Mouse (Mus musculus): ENCODE results near the gene St3gal4. TPM values are rescaled to one million over a fixed set of nuclear protein-coding genes. Genes with fewer than 3 reads are reported as not detected.

The St3gal4 gene
- polyA plus RNA-seq, 1 experiment from 2014 or later = 26.5 TPM

GRCm38 (mm10) chr9:35019372-35019771 is 99.7 kb downstream of the St3gal4 start:
- DNase-seq = no peak
- TF ChIP-seq EP300 (IDR thresholded peaks at IDR 0.05; ENCODE audit: low read depth) = no peak
- TF ChIP-seq CTCF (IDR thresholded peaks at IDR 0.05; ENCODE audit: low read depth) = peak; percentile 75
- no peaks in the 10 kb centered on the region for H3K9me3 ChIP-seq (ENCODE audit: low read length)
- no peak overlapping the region for H3K4me2 ChIP-seq (ENCODE audit: low read depth, low read length)
- 0 out of 2 replicates have a peak, but pooled peaks cover 13% of the 10 kb centered on the region for H3K27me3 ChIP-seq (ENCODE audit: insufficient read depth, low read length)
- H3K9ac ChIP-seq (replicated peaks) = no peak overlapping the region
- ATAC-seq = no peak
- H3K4me1 ChIP-seq (ENCODE audit: insufficient read depth) = no peaks in the 10 kb centered on the region
- H3K27ac ChIP-seq (ENCODE audit: low read depth) = no peak overlapping the region
- H3K36me3 ChIP-seq (replicated peaks; ENCODE audit: insufficient read depth, low read length) = no peaks in the 10 kb centered on the region
- WGBS (ENCODE audit: insufficient replicate concordance) = 15% methylated on average over 3 of the region's 3 CpGs
- H3K4me3 ChIP-seq (ENCODE audit: low read depth, low read length) = no peak overlapping the region

DNA sequence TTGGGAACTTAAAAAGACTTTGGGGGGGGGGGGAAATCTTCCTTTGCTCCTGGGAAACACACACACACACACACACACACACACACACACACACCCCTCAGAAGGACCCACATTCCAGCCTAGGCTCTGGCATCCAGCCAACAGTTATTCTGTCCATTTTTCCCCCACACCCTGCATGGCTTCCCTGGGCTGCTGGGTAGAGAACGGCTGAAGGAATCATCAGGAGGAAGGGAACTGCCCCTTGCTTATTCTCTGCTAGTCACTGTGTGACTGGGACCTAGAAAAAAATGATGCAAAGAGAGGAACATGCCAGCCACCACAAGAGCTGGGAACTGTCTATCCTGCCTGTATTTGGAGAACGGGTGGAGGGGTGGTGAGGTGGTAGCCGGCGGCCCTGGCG is 101.0 kb downstream of the St3gal4 start:
- Histone ChIP-seq H3K4me2 (ENCODE audit: low read depth, low read length) (no peak overlapping the region), H3K36me3 (replicated peaks; ENCODE audit: insufficient read depth, low read length) (no peaks in the 10 kb centered on the region), H3K27me3 (ENCODE audit: insufficient read depth, low read length) (0 out of 2 replicates have a peak, but pooled peaks cover 13% of the 10 kb centered on the region), H3K4me3 (ENCODE audit: low read depth, low read length) (no peak overlapping the region), H3K4me1 (ENCODE audit: insufficient read depth) (no peaks in the 10 kb centered on the region), H3K9me3 (ENCODE audit: low read length) (no peaks in the 10 kb centered on the region), H3K9ac (replicated peaks) (no peak overlapping the region), H3K27ac (ENCODE audit: low read depth) (no peak overlapping the region)
- ATAC-seq (no peak), DNase-seq (no peak)
- WGBS (ENCODE audit: insufficient replicate concordance) = 18% methylated on average over 5 of the region's 5 CpGs
- TF ChIP-seq EP300 (IDR thresholded peaks at IDR 0.05; ENCODE audit: low read depth) (no peak), CTCF (IDR thresholded peaks at IDR 0.05; ENCODE audit: low read depth) (no peak)

DNA sequence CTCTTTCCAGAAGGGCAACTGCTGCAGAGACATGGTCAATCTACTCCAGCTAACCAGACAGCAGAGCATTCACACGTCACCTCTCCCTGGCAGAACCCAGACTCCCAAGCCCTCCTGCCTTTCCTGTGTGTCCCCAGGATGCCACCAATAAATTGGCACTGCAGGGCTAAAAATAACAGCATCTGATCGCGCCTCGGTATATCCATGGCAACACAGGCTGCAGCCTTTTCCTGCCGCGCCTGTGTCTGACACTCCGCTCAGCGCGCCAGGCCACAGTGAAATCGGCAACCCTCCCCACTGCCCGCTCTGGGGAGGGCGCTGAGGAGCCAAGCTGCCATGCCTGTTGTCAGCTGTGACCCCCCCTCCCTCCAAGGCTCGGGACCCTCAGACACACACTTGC is 101.5 kb downstream of the St3gal4 start:
- DNase-seq = no peak

GRCm38 (mm10) chr9:35016762-35017161 is 102.3 kb downstream of the St3gal4 start:
- H3K27ac ChIP-seq (ENCODE audit: low read depth) = no peak overlapping the region
- no peak for ATAC-seq
- no peak overlapping the region for H3K4me2 ChIP-seq (ENCODE audit: low read depth, low read length)
- no peaks in the 10 kb centered on the region for H3K36me3 ChIP-seq (replicated peaks; ENCODE audit: insufficient read depth, low read length)
- H3K4me3 ChIP-seq (ENCODE audit: low read depth, low read length) = no peak overlapping the region
- no peak for DNase-seq
- H3K9ac ChIP-seq (replicated peaks) = no peak overlapping the region
- 33% methylated on average over 4 of the region's 4 CpGs for WGBS (ENCODE audit: insufficient replicate concordance)
- H3K27me3 ChIP-seq (ENCODE audit: insufficient read depth, low read length) = 0 out of 2 replicates have a peak, but pooled peaks cover 13% of the 10 kb centered on the region
- H3K9me3 ChIP-seq (ENCODE audit: low read length) = no peaks in the 10 kb centered on the region
- peak; percentile 56 for TF ChIP-seq CTCF (IDR thresholded peaks at IDR 0.05; ENCODE audit: low read depth)
- TF ChIP-seq EP300 (IDR thresholded peaks at IDR 0.05; ENCODE audit: low read depth) = no peak
- H3K4me1 ChIP-seq (ENCODE audit: insufficient read depth) = no peaks in the 10 kb centered on the region

More for the DNA sequence above, 101.5 kb downstream of the St3gal4 start:
- Histone ChIP-seq H3K4me2 (ENCODE audit: low read depth, low read length) (no peak overlapping the region), H3K27me3 (ENCODE audit: insufficient read depth, low read length) (0 out of 2 replicates have a peak, but pooled peaks cover 13% of the 10 kb centered on the region), H3K27ac (ENCODE audit: low read depth) (no peak overlapping the region), H3K9ac (replicated peaks) (no peak overlapping the region), H3K36me3 (replicated peaks; ENCODE audit: insufficient read depth, low read length) (no peaks in the 10 kb centered on the region), H3K9me3 (ENCODE audit: low read length) (no peaks in the 10 kb centered on the region), H3K4me1 (ENCODE audit: insufficient read depth) (no peaks in the 10 kb centered on the region), H3K4me3 (ENCODE audit: low read depth, low read length) (no peak overlapping the region)
- TF ChIP-seq CTCF (IDR thresholded peaks at IDR 0.05; ENCODE audit: low read depth) (no peak), EP300 (IDR thresholded peaks at IDR 0.05; ENCODE audit: low read depth) (no peak)
- WGBS (ENCODE audit: insufficient replicate concordance) = 14% methylated on average over 13 of the region's 13 CpGs
- ATAC-seq = no peak

- Histone ChIP-seq H3K36me3 (replicated peaks; ENCODE audit: insufficient read depth, low read length) (no peaks in the 10 kb centered on the region), H3K4me3 (ENCODE audit: low read depth, low read length) (no peak overlapping the region), H3K4me1 (ENCODE audit: insufficient read depth) (no peaks in the 10 kb centered on the region), H3K27me3 (ENCODE audit: insufficient read depth, low read length) (no peaks in the 10 kb centered on the region), H3K27ac (ENCODE audit: low read depth) (no peak overlapping the region), H3K4me2 (ENCODE audit: low read depth, low read length) (no peak overlapping the region), H3K9ac (replicated peaks) (no peak overlapping the region), H3K9me3 (ENCODE audit: low read length) (no peaks in the 10 kb centered on the region)
- WGBS (ENCODE audit: insufficient replicate concordance) = 72% methylated on average over 14 of the region's 14 CpGs
- DNase-seq (no peak), ATAC-seq (no peak)
- TF ChIP-seq CTCF (IDR thresholded peaks at IDR 0.05; ENCODE audit: low read depth) (no peak), EP300 (IDR thresholded peaks at IDR 0.05; ENCODE audit: low read depth) (no peak)
These were observed 111.2 kb downstream of the St3gal4 start for GRCm38 (mm10) chr9:35007697-35008341.

DNA sequence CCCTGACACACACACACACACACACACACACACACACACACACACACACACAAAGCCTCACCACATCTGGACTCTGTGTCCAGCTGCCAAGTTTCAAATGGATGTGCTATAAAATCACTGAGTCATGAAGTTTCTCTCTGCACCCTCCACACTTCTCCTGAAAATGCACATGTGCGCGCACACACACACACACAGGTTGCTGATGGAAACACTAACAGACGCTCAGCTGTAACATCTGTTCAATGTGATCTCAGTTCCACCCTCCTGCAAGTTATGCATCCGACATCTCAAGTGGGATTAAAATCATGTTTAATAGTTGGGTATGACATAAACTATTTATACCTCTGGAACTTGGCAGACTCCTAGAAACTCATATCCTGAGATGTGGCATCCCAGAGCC is 115.0 kb downstream of the St3gal4 start:
- no peak overlapping the region for H3K27ac ChIP-seq (ENCODE audit: low read depth)
- no peaks in the 10 kb centered on the region for H3K36me3 ChIP-seq (replicated peaks; ENCODE audit: insufficient read depth, low read length)
- H3K4me3 ChIP-seq (ENCODE audit: low read depth, low read length) = no peak overlapping the region
- ATAC-seq (no peak), DNase-seq (no peak)
- 83% methylated on average over 4 of the region's 4 CpGs for WGBS (ENCODE audit: insufficient replicate concordance)
- TF ChIP-seq EP300 (IDR thresholded peaks at IDR 0.05; ENCODE audit: low read depth) (no peak), CTCF (IDR thresholded peaks at IDR 0.05; ENCODE audit: low read depth) (no peak)
- H3K4me2 ChIP-seq (ENCODE audit: low read depth, low read length) = no peak overlapping the region
- H3K27me3 ChIP-seq (ENCODE audit: insufficient read depth, low read length) = no peaks in the 10 kb centered on the region
- no peak overlapping the region for H3K9ac ChIP-seq (replicated peaks)
- H3K4me1 ChIP-seq (ENCODE audit: insufficient read depth) = no peaks in the 10 kb centered on the region
- H3K9me3 ChIP-seq (ENCODE audit: low read length) = no peaks in the 10 kb centered on the region
